Mouse (Mus musculus) CH12.LX (cell line): ENCODE measurements around the gene Hist1h4k.
A peak's percentile ranks its signal among the peaks of the same experiment; 100 is the strongest.
"Not testable (repeated sequence)": the region's sequence is repeated elsewhere in the genome, so short reads cannot be mapped to it uniquely, and the experiment has no call there.

Experiments
- CTCF ChIP-seq, 2 experiments: IDR thresholded peaks in 1 of 2; conservative IDR thresholded peaks in 1 of 2; 2 replicates each; pipeline ENCODE4 v1.5.1; 2011 to 2012; ENCODE audit warnings: low read depth in 2 of 2, low read length in 2 of 2, improper control_type of control experiment in 1 of 2, inconsistent platforms in 1 of 2, mild to moderate bottlenecking in 1 of 2, moderate library complexity in 1 of 2
- E2F4 ChIP-seq: IDR thresholded peaks from 2 replicates; pipeline ENCODE4 v1.6.1; 2011; ENCODE audit warnings: low read depth, low read length, improper control_type of control experiment; ENCODE audit not compliant: insufficient replicate concordance
- EP300 ChIP-seq: IDR thresholded peaks from 2 replicates; pipeline ENCODE4 v1.6.1; 2011; ENCODE audit warnings: low read length, improper control_type of control experiment
- ETS1 ChIP-seq: conservative IDR thresholded peaks from 2 replicates; pipeline ENCODE4 v1.6.1; 2012; ENCODE audit warnings: low read depth, mild to moderate bottlenecking, inconsistent platforms, low read length, improper control_type of control experiment, moderate library complexity
- HCFC1 ChIP-seq: IDR thresholded peaks from 2 replicates; pipeline ENCODE4 v1.6.1; 2012; ENCODE audit warnings: low read depth, mild to moderate bottlenecking, inconsistent platforms, low read length, improper control_type of control experiment
- MAX ChIP-seq: IDR thresholded peaks from 2 replicates; pipeline ENCODE4 v1.6.1; 2011; ENCODE audit warnings: low read length, improper control_type of control experiment
- PAX5 ChIP-seq: IDR thresholded peaks from 2 replicates; pipeline ENCODE4 v1.6.1; 2012; ENCODE audit warnings: low read length, inconsistent platforms, mixed read lengths
- POLR2A ChIP-seq: IDR thresholded peaks from 2 replicates; pipeline ENCODE4 v1.6.1; 2011; ENCODE audit warnings: low read depth, mild to moderate bottlenecking, improper control_type of control experiment, low read length
- TBP ChIP-seq: conservative IDR thresholded peaks from 2 replicates; pipeline ENCODE4 v1.6.1; 2011; ENCODE audit warnings: low read depth, low read length, improper control_type of control experiment
- ZC3H11A ChIP-seq: IDR thresholded peaks from 2 replicates; pipeline ENCODE4 v1.6.1; 2012; ENCODE audit warnings: low read depth, mild to moderate bottlenecking, inconsistent platforms, low read length, improper control_type of control experiment
- ZMIZ1 ChIP-seq: IDR thresholded peaks from 2 replicates; pipeline ENCODE4 v1.6.1; 2012; ENCODE audit warnings: low read depth, mild to moderate bottlenecking, inconsistent platforms, low read length, improper control_type of control experiment

GRCm38 (mm10) chr13:21734906-21735767 is 15.2 kb downstream of the Hist1h4k start, which contains the start of gene Hist1h4j:
- TF ChIP-seq PAX5; ZC3H11A; MAX; CTCF (conservative IDR thresholded peaks at IDR 0.05 in 1 of 2, IDR thresholded peaks at IDR 0.05 in 1 of 2; ENCODE audit: low read depth in 2 of 2, low read length in 2 of 2); EP300; ETS1: not testable (repeated sequence)
- TF ChIP-seq ZMIZ1 (peak; percentile 99), HCFC1 (peak; percentile 79), POLR2A (peak; percentile 98), TBP (peak; percentile 96), E2F4 (peak; percentile 91)
